Mouse (Mus musculus) frontal cortex, postnatal 36 days (tissue): ENCODE measurements around the gene Urm1.
"Not testable (repeated sequence)": the region's sequence is repeated elsewhere in the genome, so short reads cannot be mapped to it uniquely, and the experiment has no call there.

ENCODE experiments used
- DNase-seq, 2 experiments: peaks; one replicate each; pipeline ENCODE4 v3.0.0; 2022; ENCODE audit warnings: low spot score in 2 of 2

Urm1 gene

DNA sequence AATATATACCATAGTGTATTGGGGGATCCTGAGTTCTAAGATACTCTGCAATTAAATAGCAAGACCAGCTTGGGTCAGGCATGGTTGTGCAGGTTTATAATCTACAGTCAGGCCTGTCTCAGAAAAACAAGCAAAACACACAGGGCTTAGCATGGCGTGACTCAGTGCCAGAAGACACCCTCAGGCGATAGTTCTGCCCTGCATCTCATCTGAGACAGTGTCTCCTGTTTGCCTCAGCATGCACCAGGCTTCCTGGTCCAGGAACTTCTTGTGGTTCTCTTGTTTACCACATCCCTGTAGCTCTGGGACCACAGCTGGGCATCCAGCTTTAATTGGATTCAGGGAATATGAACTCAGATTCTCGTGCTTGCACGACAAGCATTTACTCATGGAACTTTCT is 45.2 kb downstream of the Urm1 start:
- DNase-seq = no peak

DNA sequence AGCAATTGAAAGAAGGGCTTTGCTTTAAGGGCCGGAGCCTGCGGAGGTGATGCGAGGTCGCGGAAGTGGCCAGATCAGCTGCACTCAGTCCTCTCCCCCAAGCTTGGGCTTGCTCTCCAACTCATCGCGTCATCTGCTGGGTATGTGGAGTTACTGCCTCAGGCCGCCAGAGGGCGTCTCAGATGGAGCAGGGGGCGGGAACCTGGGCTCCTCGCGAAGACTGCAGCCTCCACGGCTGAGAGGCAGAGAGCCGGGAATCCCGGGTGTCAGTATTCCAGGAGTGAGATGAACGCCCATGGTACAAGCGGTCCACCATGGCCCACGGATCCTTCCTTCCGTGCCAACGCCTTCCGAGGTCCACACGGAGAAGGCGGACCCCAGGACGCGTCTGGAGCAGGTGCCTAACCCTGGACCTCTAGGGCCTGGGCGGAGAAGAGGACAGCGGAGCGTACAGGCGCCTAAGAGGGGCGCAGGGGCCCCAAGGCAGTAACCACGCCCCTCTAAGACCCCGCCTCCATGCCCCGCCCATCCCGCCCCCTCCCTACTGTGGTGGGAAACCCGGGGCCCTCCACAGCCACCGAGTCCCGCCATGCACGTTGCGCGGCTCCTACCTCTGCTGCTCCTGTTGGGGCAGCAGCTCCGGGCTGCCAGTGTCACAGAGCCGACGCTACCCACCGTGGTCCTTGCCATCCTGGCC is 49.2 kb downstream of the Urm1 start, which contains the start of gene Cercam:
Cercam (plus strand) TSS at position 216 of the 697 bp plus-strand sequence.
- peak; percentile 79 to 85 for DNase-seq

DNA sequence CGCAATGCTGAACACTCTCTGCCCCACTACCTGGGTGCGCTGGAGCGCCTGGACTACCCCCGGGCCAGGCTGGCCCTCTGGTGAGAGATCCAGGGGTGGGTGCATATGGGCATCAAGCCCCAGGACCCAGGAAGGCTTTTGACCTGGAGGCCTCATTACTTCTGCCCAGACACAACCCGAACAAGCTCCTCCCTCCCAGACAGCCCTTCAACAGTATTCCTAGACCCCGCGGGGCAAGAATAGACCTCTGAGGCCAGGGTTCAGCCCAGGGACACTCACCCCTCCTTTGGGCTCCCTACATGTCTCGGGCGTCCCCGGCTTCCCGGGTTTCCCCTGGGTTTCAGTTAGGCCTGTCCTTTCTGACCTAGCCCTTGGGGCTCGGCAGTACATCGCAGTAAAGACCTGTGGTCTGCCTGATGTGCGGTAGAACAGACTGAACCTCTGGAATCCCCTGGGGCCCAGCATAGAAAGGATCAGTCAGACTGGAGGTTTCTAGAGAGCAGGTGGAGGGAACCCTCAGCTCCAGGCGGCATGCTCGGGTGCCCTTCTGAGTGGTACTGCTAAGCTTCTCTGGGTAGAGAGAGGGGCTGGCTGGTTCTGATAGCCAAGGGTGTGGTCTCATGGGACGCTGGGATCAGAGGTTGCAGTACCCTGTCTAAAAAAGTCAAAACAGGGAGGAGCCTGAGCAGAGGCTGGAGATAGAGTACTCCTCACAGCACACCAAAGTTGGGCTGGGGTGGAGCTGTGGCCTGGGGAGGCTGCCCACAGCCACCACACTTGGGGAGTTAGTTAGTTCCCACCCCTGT is 50.0 kb downstream of the Urm1 start:
- no peak for DNase-seq

DNA sequence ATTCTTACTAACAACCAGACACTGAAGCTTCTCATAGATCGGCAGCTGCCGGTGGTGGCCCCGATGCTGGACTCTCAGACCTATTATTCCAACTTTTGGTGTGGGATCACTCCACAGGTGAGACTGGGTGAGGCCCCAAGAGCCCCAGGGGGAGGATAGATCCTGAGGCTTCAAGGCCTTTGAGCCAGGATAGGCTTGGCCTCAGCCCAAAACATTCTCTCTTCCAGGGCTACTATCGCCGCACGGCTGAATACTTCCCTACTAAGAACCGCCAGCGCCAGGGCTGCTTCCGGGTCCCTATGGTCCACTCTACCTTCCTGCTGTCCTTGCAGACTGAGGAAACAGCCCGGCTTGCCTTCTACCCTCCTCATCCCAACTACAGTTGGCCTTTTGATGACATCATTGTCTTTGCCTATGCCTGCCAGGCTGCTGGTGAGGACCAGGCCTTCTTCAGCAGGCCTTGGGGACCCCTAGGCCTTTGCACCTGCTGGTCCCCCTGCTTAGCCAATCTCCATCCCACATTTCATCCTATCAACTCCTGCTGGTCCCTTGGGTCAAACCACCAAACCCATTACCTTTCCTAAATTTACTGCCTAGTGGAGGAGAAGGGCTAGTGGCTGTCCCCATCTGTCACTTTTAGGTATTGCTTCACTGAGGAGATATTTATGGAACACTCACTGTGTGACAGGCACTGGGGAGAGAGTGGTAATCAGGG is 52.9 kb downstream of the Urm1 start:
- DNase-seq = no peak

DNA sequence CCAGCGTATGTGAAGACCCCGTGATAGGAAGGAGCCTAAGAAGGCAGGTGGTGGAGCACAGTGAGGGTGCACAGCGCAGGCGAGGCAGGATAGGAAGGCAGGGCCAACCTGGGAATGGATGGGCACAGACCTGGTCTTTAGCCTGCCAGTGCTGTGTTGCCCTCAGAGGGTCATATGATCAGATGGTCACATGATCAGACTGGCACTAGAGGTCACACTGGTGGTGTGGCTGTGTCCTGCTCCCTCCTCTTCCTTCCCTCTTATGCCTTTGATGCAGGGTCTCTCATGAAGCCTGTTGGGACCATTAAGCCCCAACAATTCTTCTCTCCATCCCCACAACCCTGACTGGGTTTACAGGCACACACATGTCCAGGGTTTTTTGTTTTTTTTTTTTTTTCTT is 53.9 kb downstream of the Urm1 start:
- DNase-seq = no peak

DNA sequence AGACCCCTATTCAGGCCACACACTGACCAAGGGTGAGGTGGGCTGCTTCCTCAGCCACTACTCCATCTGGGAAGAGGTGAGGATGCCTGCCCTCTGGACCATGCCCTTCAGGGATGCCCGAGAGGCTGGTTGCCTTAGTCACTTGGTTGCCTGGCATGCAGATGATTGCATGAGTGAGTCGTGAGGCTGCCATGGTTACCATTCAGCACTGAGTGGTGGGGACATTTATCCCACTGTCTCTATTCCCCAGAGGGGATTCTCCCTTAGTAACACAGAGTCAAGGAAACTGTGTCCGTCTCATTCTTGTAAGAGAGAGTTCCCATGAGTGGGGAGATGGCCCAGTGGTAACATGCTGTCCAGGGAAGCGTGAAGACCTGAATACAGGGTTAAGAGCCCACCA is 58.2 kb downstream of the Urm1 start:
- DNase-seq = no peak

DNA sequence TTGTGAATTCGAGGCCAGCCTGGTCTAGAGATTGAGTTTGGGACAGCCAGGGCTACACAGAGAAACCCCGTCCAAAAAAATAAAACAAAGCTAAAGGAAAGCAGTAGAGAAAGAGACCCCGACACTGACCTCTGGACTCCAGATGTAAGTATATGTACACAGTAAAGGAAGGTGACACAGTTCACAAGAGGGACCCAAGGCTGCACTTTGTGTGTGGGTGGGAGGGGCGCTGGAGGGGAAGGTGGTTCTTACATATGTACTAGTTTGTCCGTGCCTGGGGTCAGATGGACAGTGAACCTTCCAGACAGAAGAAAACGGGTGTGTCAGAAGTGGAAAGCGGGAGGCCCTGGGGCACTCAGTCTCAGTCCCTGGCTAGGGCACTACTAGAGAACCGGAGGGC is 59.3 kb downstream of the Urm1 start:
- DNase-seq = no peak

DNA sequence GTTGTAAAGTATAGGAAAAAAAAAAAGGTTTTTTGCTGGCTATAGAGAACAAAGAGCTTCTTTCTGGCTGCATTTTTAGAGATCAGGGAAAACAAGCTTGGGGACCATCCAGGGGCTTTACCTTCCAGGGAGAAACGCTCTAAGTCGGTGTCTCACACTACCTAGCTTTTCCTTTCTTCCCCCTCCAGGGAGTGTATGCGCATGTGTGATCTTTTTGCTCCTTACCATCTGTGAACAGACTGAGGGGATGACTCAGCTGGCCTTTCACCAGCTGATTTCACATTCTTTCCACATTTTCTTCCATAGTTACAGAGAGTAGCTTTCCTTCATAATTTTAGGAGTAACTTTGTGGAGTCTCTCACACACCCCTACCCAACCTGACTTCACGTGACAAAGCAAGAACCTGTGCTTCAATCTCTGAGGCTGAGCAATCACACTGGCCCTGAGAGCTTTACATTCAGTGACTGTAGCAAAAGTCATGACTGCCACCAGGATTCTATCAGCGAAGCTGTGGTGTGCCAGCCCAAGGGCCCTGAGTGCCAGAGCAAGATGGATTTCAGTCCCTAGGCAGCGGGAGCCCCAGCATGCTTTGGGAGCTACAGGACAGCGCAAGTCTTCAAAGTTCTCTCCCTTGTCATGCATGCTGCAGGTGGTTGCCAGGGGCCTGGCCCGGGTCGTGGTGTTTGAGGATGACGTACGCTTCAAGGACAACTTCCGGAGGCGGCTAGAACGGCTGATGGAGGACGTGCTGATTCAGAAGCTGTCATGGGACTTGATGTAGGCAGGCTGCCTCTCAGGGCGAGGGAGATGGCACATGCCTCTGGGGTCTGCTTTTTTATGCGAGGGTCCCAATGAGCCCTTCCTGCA is 60.3 kb downstream of the Urm1 start:
- DNase-seq = peak; percentile 41 to 68

DNA sequence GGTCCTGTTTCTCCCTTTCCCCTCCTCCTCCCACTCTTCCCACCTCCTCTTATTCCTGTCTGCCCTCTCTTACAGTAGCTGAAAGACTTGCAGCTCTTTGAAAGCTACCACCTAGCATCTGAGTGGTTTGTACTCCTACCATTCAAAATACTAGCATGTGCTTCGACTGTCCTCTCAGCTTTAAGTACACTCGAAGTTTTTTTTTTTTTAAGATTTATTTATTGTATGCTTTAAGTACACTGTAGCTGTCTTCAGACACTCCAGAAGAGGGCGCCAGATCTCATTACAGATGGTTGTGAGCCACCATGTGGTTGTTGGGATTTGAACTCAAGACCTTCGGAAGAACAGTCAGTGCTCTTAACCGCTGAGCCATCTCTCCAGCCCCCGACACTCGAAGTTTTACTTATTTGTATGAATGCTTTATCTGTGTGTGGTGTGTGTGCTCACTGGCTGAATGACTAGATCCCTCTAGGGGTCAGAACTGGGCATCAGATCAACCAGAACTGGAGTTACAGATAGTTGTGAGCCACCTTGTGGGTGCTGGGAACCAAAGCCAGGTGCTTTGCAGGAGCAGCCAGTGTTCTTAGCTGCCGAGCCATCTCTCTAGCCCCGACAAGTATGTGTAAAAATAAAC is 66.9 kb downstream of the Urm1 start:
- DNase-seq = not testable (repeated sequence)

DNA sequence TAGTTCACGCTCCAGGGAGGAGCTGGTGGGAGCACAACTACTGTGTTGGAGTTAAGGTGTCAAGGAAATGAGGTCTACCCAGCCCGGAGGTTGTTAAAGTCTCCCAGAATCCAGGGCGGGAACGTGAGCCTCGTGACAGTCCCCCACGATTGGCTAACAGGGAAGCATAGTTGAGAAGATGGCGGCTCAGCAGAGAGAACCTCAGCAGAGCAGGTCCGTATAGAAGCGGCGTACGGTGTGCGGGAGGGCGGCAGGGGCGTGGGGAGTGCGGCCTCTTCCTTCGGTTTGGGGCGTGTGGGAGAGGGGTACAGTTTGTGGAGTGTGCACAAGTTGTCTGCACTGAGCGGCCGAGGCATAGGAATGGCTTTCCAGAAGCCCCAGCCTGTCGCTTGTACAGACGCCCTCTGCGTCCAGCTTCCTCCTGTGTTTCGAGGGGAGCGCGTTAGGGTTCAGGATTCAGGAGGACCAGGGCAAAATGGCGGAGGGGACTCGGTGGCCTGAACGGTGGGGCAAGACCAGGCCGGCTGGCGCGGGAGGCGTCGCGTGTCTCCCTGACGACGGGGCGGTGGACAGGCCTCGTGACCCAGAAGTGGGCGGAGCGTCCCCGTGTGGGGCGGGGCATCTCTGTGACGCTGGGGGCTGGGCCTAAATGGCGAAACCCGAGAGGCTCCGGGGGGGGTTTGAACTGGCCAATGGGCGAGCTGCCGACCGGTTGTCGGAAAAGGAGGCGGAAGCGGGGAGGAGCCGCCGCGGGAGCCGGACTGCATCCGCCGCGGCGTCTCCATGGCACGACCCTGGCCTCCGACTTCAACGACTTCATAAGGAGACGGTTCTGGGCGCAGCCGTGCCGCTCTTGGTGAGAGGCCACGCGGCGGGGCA is 69.4 kb downstream of the Urm1 start, which contains the start of gene Odf2:
Odf2 (plus strand) TSS at position 156 of the 879 bp plus-strand sequence.
- peak; percentile 99 to 100 for DNase-seq

DNA sequence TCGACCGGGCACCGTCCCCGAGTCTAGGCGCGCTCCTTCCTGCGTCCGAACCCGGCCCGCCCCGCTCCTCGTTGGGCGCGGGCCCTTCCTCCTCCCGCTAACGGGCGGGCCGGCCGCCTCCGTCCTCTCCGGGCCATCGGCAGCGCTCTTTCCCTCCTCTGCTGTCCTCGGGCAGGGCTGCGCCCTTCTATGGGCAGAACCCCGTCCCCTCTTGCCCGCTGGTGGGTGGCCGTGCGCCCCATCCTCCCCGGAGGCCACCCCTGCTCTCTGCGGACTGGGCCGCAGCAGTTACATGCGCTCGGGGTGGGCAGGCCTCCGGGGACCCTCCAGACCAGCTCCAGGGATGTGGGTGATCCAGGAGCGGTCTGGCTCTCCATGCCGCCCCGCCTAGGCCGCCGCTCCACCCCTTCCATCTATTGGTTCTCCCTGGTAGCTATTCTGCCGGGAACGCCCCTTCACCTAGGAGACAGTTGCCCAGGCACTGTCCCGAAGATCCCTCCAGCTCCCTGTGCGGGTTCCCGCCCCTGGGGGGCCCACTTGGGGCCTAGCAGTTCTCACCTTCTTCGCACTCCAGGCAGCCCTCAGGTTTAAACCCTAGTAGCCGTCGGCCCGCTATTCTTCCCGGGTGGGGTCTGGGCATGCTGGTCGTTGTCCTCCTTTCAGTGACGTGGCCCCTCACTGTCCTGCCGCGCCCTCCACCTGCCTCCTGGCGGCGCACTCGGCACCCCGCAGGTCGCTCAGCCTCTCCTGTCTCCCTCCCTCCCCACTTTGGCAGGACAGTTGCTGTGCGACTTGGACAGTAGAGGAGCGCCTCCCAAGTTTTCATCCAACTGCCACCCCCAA is 70.3 kb downstream of the Urm1 start:
- DNase-seq = peak; percentile 79 to 82

DNA sequence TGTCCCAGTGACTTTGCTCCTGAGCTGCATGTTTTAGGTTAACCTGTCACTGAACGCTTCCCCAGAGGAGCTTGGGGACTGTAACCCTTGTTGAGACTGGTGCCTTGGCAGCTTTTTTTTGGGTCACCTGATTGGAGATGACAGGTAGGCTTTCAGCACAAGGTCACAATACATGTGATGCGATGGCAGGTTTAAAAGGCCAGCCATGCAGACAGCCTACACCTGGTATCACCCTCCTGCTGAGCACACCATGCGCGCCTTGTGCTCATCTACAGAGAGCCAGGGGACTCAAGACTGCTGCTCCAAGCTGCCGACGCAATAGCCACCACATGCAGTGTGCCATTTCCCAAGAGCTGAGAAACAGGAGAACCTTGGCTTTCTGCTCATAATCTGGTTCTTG is 71.9 kb downstream of the Urm1 start:
- no peak for DNase-seq
